Mouse (Mus musculus) midbrain, embryonic 14.5 days (tissue): ENCODE data around the gene Crb3. TPM values are rescaled to one million over a fixed set of nuclear protein-coding genes. Genes with fewer than 3 reads are reported as not detected.
"Not testable (repeated sequence)": the region's sequence is repeated elsewhere in the genome, so short reads cannot be mapped to it uniquely, and the experiment has no call there.

Source experiments
- ATAC-seq: fragments of 200-750 bp; cut with Nextera tagmentation; 2 replicates; pipeline ENCODE4 v1.8.0; 2017; ENCODE audit warnings: moderate number of reproducible peaks, moderate library complexity; ENCODE audit not compliant: low FRiP score, low TSS enrichment
- DNase-seq: peaks from one replicate; pipeline ENCODE4 v3.0.0-alpha.2; 2015
- H3K27ac ChIP-seq: fragments of 300-500 bp; sonication (generic); replicated peaks from 2 replicates; pipeline ENCODE4 v1.5.1; 2014; ENCODE audit warnings: mild to moderate bottlenecking, low read depth, low read length, moderate library complexity
- H3K27me3 ChIP-seq: fragments of 300-500 bp; sonication (generic); 2 replicates; pipeline ENCODE4 v1.6.1; 2014; ENCODE audit warnings: low read length, control low read depth, mixed read lengths; ENCODE audit not compliant: control insufficient read depth, insufficient read depth
- H3K36me3 ChIP-seq: fragments of 300-500 bp; sonication (generic); 2 replicates; pipeline ENCODE4 v1.6.1; 2014; ENCODE audit warnings: low read length, control low read depth; ENCODE audit not compliant: control insufficient read depth, insufficient read depth
- H3K4me1 ChIP-seq: fragments of 300-500 bp; sonication (generic); 2 replicates; pipeline ENCODE4 v1.6.1; 2014; ENCODE audit warnings: mild to moderate bottlenecking, antibody characterized with exemption, low read length, control low read depth; ENCODE audit not compliant: control insufficient read depth, insufficient read depth
- H3K4me2 ChIP-seq: fragments of 300-500 bp; sonication (generic); 2 replicates; pipeline ENCODE4 v1.6.1; 2014; ENCODE audit warnings: mild to moderate bottlenecking, low read length, moderate library complexity
- H3K4me3 ChIP-seq: fragments of 300-500 bp; sonication (generic); replicated peaks from 2 replicates; pipeline ENCODE4 v1.5.1; 2014; ENCODE audit warnings: low read depth, low read length
- H3K9ac ChIP-seq: fragments of 300-500 bp; sonication (generic); replicated peaks from 2 replicates; pipeline ENCODE4 v1.6.1; 2014; ENCODE audit warnings: mild to moderate bottlenecking, low read length, moderate library complexity
- H3K9me3 ChIP-seq: fragments of 300-500 bp; sonication (generic); 2 replicates; pipeline ENCODE4 v1.6.1; 2016; ENCODE audit warnings: low read length, control low read depth, mixed read lengths; ENCODE audit not compliant: control insufficient read depth
- WGBS: fragments of 180-500 bp; shearing (Covaris S2); extraction: QIAGEN DNeasy Blood & Tissue Kit; methylation state at CpG from one replicate; pipeline ENCODE4 v1.1.7; 2014; 5-methylcytosine and 5-hydroxymethylcytosine counted together
- polyA plus RNA-seq: library from polyadenylated mRNA; unstranded; fragments of >200 nt; fragmentation: Nextera tagmentation; extraction: Ambion mirVana; gene quantifications from 2 replicates; pipeline ENCODE4 v1.2.1, GENCODE M21; 2014

Crb3 gene
- polyA plus RNA-seq, 1 experiment from 2014 or later = 1.2 TPM

GRCm38 (mm10) chr17:57030931-57031660 is 27.8 kb upstream of the Crb3 start, which contains the start of gene Khsrp:
TSS of gene Khsrp (minus strand) at chr17:57031522.
- Histone ChIP-seq H3K36me3 (peaks cover 28% of the 10 kb centered on the region), H3K4me1 (peaks cover 11% of the 10 kb centered on the region), H3K27ac (peak within 1 kb of the TSS; percentile 94), H3K4me3 (peak within 1 kb of the TSS; percentile 83), H3K4me2 (peak within 1 kb of the TSS; percentile 98), H3K9ac (peak within 1 kb of the TSS; percentile 98), H3K27me3 (no peaks in the 10 kb centered on the region), H3K9me3 (no peaks in the 10 kb centered on the region)
- WGBS = under 1% methylated on average over 97 of the region's 99 CpGs
- DNase-seq (peak; percentile 77), ATAC-seq (peak; percentile 0; the same call in 1 of the 2 replicates)

GRCm38 (mm10) chr17:57031661-57032420 is 27.1 kb upstream of the Crb3 start:
- Histone ChIP-seq H3K9ac (no peak overlapping the region; the same call in 1 of the 2 replicates), H3K4me1 (peaks cover 11% of the 10 kb centered on the region), H3K36me3 (peaks cover 21% of the 10 kb centered on the region), H3K27ac (peak overlapping the region; percentile 87), H3K4me2 (peak overlapping the region; percentile 63), H3K9me3 (no peaks in the 10 kb centered on the region), H3K27me3 (no peaks in the 10 kb centered on the region), H3K4me3 (peak overlapping the region; percentile 36)
- DNase-seq (peak; percentile 100), ATAC-seq (peak; percentile 97)
- under 1% methylated on average over 38 of the region's 38 CpGs for WGBS

DNA sequence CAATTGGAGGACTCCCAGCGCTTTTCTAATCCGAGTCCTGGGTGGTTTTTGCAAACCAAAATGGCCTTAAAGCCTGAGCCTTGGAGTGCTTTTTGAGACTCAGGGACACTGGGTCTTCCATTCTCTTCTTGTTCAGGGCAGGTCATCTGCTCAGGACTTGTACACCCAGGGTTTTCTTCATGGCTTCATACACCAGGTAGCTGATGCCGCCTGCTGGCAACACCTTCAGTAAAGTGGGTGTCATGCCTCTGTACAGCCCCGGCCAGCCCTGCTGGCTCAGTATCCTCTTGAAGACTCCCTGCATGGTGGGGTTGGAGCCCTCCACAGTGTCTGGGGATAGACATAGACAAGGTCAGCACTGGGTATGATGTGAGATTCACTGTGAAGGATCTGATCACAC is 26.1 kb upstream of the Crb3 start:
- Histone ChIP-seq H3K27ac (peak overlapping the region; percentile 87; the same call in 1 of the 2 replicates), H3K4me1 (peaks cover 11% of the 10 kb centered on the region), H3K4me3 (no peak overlapping the region), H3K36me3 (peaks cover 10% of the 10 kb centered on the region), H3K9ac (no peak overlapping the region), H3K27me3 (0 out of 2 replicates have a peak, but pooled peaks cover under 1% of the 10 kb centered on the region), H3K9me3 (no peaks in the 10 kb centered on the region), H3K4me2 (0 out of 2 replicates have a peak overlapping the region, but pooled peaks have one; percentile 63)
- no peak for ATAC-seq
- 86% methylated on average over 4 of the region's 4 CpGs for WGBS
- no peak for DNase-seq

DNA sequence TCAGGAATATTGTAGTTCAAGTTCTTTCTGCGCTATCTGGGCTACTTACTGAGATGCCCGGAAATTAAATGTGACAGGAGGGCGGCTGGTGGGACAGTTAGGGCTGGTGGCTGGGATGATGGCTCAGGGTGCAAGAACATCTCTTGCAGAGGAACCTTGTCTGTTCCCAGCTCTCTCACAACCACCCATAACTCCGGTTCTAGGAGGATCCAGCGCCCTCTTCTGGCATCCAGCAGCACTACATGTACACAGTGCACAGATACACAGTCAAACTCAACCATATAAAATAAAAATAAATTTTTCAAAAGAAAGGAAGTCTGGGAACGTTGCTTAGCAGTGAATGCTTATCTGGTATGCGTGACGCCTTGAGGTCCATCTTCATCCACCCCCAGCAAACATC is 19.9 kb upstream of the Crb3 start:
- no peaks in the 10 kb centered on the region for H3K9me3 ChIP-seq
- DNase-seq (no peak), ATAC-seq (no peak)
- no peaks in the 10 kb centered on the region for H3K36me3 ChIP-seq
- H3K4me2 ChIP-seq = no peak overlapping the region
- 46% methylated on average over 8 of the region's 8 CpGs for WGBS
- no peak overlapping the region for H3K9ac ChIP-seq
- no peaks in the 10 kb centered on the region for H3K4me1 ChIP-seq
- H3K27ac ChIP-seq = no peak overlapping the region
- H3K4me3 ChIP-seq = no peak overlapping the region
- peaks cover 9% of the 10 kb centered on the region; the same call in 1 of the 2 replicates for H3K27me3 ChIP-seq

DNA sequence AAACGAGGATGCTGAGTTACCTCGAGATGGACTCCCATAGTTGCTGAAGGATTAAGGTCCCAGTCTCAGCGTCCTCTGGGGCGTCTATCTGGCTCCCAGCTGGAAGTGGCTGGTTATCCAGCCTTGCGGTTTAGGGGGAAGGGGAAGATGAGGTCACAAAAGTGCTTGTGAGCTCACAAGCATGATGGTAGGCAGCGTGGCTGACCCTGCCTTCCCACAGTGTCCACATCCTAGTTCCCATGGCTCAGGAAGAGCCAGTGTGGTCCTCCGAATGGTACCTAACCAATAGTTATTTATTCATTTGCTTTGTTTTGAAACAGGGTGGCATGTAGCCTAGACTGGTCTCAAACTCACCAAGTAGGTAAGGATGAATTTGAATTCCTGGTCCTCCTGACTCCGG is 17.4 kb upstream of the Crb3 start, which contains the start of gene Slc25a41:
Slc25a41 (minus strand) TSS at position 101 of the 400 bp plus-strand sequence.
- WGBS = 80% methylated on average over 8 of the region's 8 CpGs
- H3K4me2 ChIP-seq = no peak within 1 kb of the TSS
- H3K36me3 ChIP-seq = peaks cover 18% of the 10 kb centered on the region
- DNase-seq = no peak
- no peaks in the 10 kb centered on the region for H3K9me3 ChIP-seq
- H3K27ac ChIP-seq = no peak within 1 kb of the TSS
- no peak within 1 kb of the TSS for H3K9ac ChIP-seq
- H3K4me1 ChIP-seq = no peaks in the 10 kb centered on the region
- H3K27me3 ChIP-seq = peaks cover 9% of the 10 kb centered on the region; the same call in 1 of the 2 replicates
- no peak within 1 kb of the TSS for H3K4me3 ChIP-seq
- no peak for ATAC-seq

GRCm38 (mm10) chr17:57047406-57047805 is 11.5 kb upstream of the Crb3 start:
- DNase-seq = no peak

GRCm38 (mm10) chr17:57048816-57049215 is 10.1 kb upstream of the Crb3 start:
- no peak overlapping the region for H3K4me2 ChIP-seq
- 95% methylated on average over 3 of the region's 3 CpGs for WGBS
- no peaks in the 10 kb centered on the region for H3K27me3 ChIP-seq
- ATAC-seq (no peak), DNase-seq (no peak)
- peaks cover 60% of the 10 kb centered on the region for H3K36me3 ChIP-seq
- no peak overlapping the region for H3K9ac ChIP-seq
- no peak overlapping the region for H3K4me3 ChIP-seq
- H3K27ac ChIP-seq = no peak overlapping the region
- H3K4me1 ChIP-seq = no peaks in the 10 kb centered on the region
- H3K9me3 ChIP-seq = no peaks in the 10 kb centered on the region

More at GRCm38 (mm10) chr17:57047406-57047805, 11.5 kb upstream of the Crb3 start:
- Histone ChIP-seq H3K9me3 (no peaks in the 10 kb centered on the region), H3K4me2 (no peak overlapping the region), H3K27me3 (no peaks in the 10 kb centered on the region), H3K9ac (no peak overlapping the region), H3K27ac (no peak overlapping the region), H3K36me3 (peaks cover 46% of the 10 kb centered on the region), H3K4me1 (no peaks in the 10 kb centered on the region), H3K4me3 (no peak overlapping the region)
- ATAC-seq = no peak
- 50% methylated on average over 5 of the region's 5 CpGs for WGBS

GRCm38 (mm10) chr17:57051679-57052078 is 7.2 kb upstream of the Crb3 start:
- not testable (repeated sequence) for H3K9ac ChIP-seq, H3K4me3 ChIP-seq, H3K27ac ChIP-seq, H3K4me1 ChIP-seq, H3K9me3 ChIP-seq, H3K27me3 ChIP-seq, H3K4me2 ChIP-seq, ATAC-seq
- WGBS = 91% methylated on average over 4 of the region's 4 CpGs
- peak; percentile 30 for DNase-seq
- H3K36me3 ChIP-seq = peaks cover 67% of the 10 kb centered on the region
